Mouse (Mus musculus) kidney, adult 8-10 months (tissue): ENCODE measurements at regions not wholly inside any gene's neighbourhood (a gene's known extent, or its start where the extent isn't known, plus 50 kb on each side); places are given as distances from the start of the nearest gene placed in this dataset.

Experiments
- DNase-seq, 2 experiments: peaks; one replicate each; pipeline ENCODE4 v3.0.0; 2022

GRCm38 (mm10) chr7:133372695-133373094 is 229.3 kb downstream of the Tex36 start:
- no peak for DNase-seq

- DNase-seq, result no peak
These were observed 231.4 kb downstream of the Tex36 start for GRCm38 (mm10) chr7:133370542-133370941.

GRCm38 (mm10) chr7:133364601-133365000 is 237.4 kb downstream of the Tex36 start:
- DNase-seq, result no peak

- no peak for DNase-seq
These were observed 204.6 kb upstream of the Ctbp2 start for GRCm38 (mm10) chr7:133328717-133329116.

GRCm38 (mm10) chr7:133325548-133326190 is 201.5 kb upstream of the Ctbp2 start:
- no peak for DNase-seq

GRCm38 (mm10) chr7:133323955-133324354 is 199.8 kb upstream of the Ctbp2 start:
- DNase-seq, result no peak

- DNase-seq, result no peak
These were observed 193.4 kb upstream of the Ctbp2 start for GRCm38 (mm10) chr7:133317511-133317910.

GRCm38 (mm10) chr7:133316701-133317475 is 192.7 kb upstream of the Ctbp2 start:
- DNase-seq, result no peak

GRCm38 (mm10) chr7:133315197-133316029 is 191.3 kb upstream of the Ctbp2 start:
- no peak for DNase-seq

GRCm38 (mm10) chr7:133313115-133313514 is 189.0 kb upstream of the Ctbp2 start:
- DNase-seq, result no peak

- DNase-seq, result no peak
These were observed 187.1 kb upstream of the Ctbp2 start for GRCm38 (mm10) chr7:133311116-133311801.

GRCm38 (mm10) chr7:133304461-133304860 is 180.3 kb upstream of the Ctbp2 start:
- no peak for DNase-seq

- DNase-seq, result no peak
These were observed 166.3 kb upstream of the Ctbp2 start for GRCm38 (mm10) chr7:133290471-133290870.

GRCm38 (mm10) chr7:133288236-133288635 is 164.1 kb upstream of the Ctbp2 start:
- no peak for DNase-seq

- DNase-seq, result no peak
These were observed 162.7 kb upstream of the Ctbp2 start for GRCm38 (mm10) chr7:133286836-133287235.

- DNase-seq, result no peak
These were observed 162.1 kb upstream of the Ctbp2 start for GRCm38 (mm10) chr7:133286216-133286615.

GRCm38 (mm10) chr7:133262161-133262560 is 138.0 kb upstream of the Ctbp2 start:
- DNase-seq, result no peak

- DNase-seq, result no peak
These were observed 135.0 kb upstream of the Ctbp2 start for GRCm38 (mm10) chr7:133259143-133259542.

- DNase-seq, result no peak
These were observed 132.7 kb upstream of the Ctbp2 start for GRCm38 (mm10) chr7:133256831-133257230.

- no peak for DNase-seq
These were observed 120.4 kb upstream of the Ctbp2 start for GRCm38 (mm10) chr7:133244601-133245000.

- no peak for DNase-seq
These were observed 110.2 kb upstream of the Ctbp2 start for GRCm38 (mm10) chr7:133234326-133234725.

GRCm38 (mm10) chr7:133232889-133233441 is 108.8 kb upstream of the Ctbp2 start:
- DNase-seq, result no peak

GRCm38 (mm10) chr7:133230806-133231205 is 106.7 kb upstream of the Ctbp2 start:
- no peak for DNase-seq
